Mouse (Mus musculus): ENCODE data around the gene Cabp1. TPM values are rescaled to one million over a fixed set of nuclear protein-coding genes. Genes with fewer than 3 reads are reported as not detected.

Gene Cabp1
- total and polyA plus RNA-seq, 3 experiments = 0.35 to 1.7 TPM; not detected in 1

GRCm38 (mm10) chr5:115126578-115127312 lies 67.4 kb downstream of the Cabp1 start:
- no peak for DNase-seq (ENCODE audit: low read depth, low spot score)
- Histone ChIP-seq H3K4me1 (ENCODE audit: control insufficient read depth in 1 of 2, insufficient read depth in 2 of 2, low read length in 2 of 2) (no peaks in the 10 kb centered on the region; a peak in 1 of 4 replicates), H3K4me3 (ENCODE audit: control insufficient read depth in 1 of 2, insufficient read depth in 1 of 2, low read depth in 2 of 2, low read length in 2 of 2) (no peak overlapping the region), H3K9me3 (replicated peaks; ENCODE audit: insufficient read depth, low read length) (no peaks in the 10 kb centered on the region), H3K79me2 (ENCODE audit: control insufficient read depth, insufficient read depth, low read length, poor library complexity) (no peaks in the 10 kb centered on the region), H3K9ac (ENCODE audit: control insufficient read depth, low read depth, low read length, poor library complexity, severe bottlenecking) (no peak overlapping the region), H3K36me3 (ENCODE audit: control insufficient read depth in 1 of 2, insufficient read depth in 2 of 2, low read length in 2 of 2) (peaks cover 0 to 2% of the 10 kb centered on the region in 2 experiments; a peak in 1 of 4 replicates), H3K27ac (ENCODE audit: control insufficient read depth, low read depth, low read length) (no peak overlapping the region), H3K27me3 (ENCODE audit: control insufficient read depth in 1 of 2, insufficient read depth in 2 of 2, low read length in 2 of 2) (no peaks in the 10 kb centered on the region)
- TF ChIP-seq MYB (IDR thresholded peaks at IDR 0.05; ENCODE audit: low read depth, low read length) (no peak), ZKSCAN1 (IDR thresholded peaks at IDR 0.05; ENCODE audit: low read depth, low read length) (no peak), USF1 (IDR thresholded peaks at IDR 0.05; ENCODE audit: low read depth, low read length) (peak; percentile 63), POLR2AphosphoS2 (IDR thresholded peaks at IDR 0.05; ENCODE audit: low read length) (no peak), MAZ (IDR thresholded peaks at IDR 0.05; ENCODE audit: low read depth, low read length) (no peak)

- H3K36me3 ChIP-seq (ENCODE audit: control insufficient read depth in 1 of 2, insufficient read depth in 2 of 2, low read length in 2 of 2) = peaks cover 0 to 2% of the 10 kb centered on the region in 2 experiments; a peak in 1 of 4 replicates
- DNase-seq (ENCODE audit: low read depth, low spot score) = peak; percentile 70
- H3K4me3 ChIP-seq (ENCODE audit: control insufficient read depth in 1 of 2, insufficient read depth in 1 of 2, low read depth in 2 of 2, low read length in 2 of 2) = no peak overlapping the region
- H3K9me3 ChIP-seq (replicated peaks; ENCODE audit: insufficient read depth, low read length) = no peaks in the 10 kb centered on the region
- no peak overlapping the region for H3K27ac ChIP-seq (ENCODE audit: control insufficient read depth, low read depth, low read length)
- H3K27me3 ChIP-seq (ENCODE audit: control insufficient read depth in 1 of 2, insufficient read depth in 2 of 2, low read length in 2 of 2) = no peaks in the 10 kb centered on the region
- no peak overlapping the region for H3K9ac ChIP-seq (ENCODE audit: control insufficient read depth, low read depth, low read length, poor library complexity, severe bottlenecking)
- no peaks in the 10 kb centered on the region for H3K79me2 ChIP-seq (ENCODE audit: control insufficient read depth, insufficient read depth, low read length, poor library complexity)
- no peaks in the 10 kb centered on the region for H3K4me1 ChIP-seq (ENCODE audit: control insufficient read depth in 1 of 2, insufficient read depth in 2 of 2, low read length in 2 of 2)
- TF ChIP-seq ELF1 (IDR thresholded peaks at IDR 0.05; ENCODE audit: low read depth, low read length) (no peak), RCOR1 (IDR thresholded peaks at IDR 0.05; ENCODE audit: low read depth, low read length) (no peak), BHLHE40 (IDR thresholded peaks at IDR 0.05; ENCODE audit: borderline replicate concordance, low read depth, low read length) (no peak), ZC3H11A (IDR thresholded peaks at IDR 0.05; ENCODE audit: low read depth, low read length) (peak; percentile 46), SIN3A (IDR thresholded peaks at IDR 0.05; ENCODE audit: low read length) (0 out of 2 replicates have a peak, but pooled peaks have one; percentile 13), RAD21 (IDR thresholded peaks at IDR 0.05; ENCODE audit: low read depth, low read length) (peak; percentile 82), SMC3 (IDR thresholded peaks at IDR 0.05; ENCODE audit: low read depth, low read length) (peak; percentile 76), CTCF (IDR thresholded peaks at IDR 0.05 in 2 of 3, conservative IDR thresholded peaks at IDR 0.05 in 1 of 3; ENCODE audit: control insufficient read depth in 1 of 3, insufficient read depth in 1 of 3, low read depth in 2 of 3, low read length in 3 of 3, poor library complexity in 1 of 3, severe bottlenecking in 1 of 3) (peak; percentile 60 to 81 (median 81)), MYC (IDR thresholded peaks at IDR 0.05; ENCODE audit: low read depth, low read length) (no peak), CHD2 (IDR thresholded peaks at IDR 0.05; ENCODE audit: low read length) (no peak), MAX (IDR thresholded peaks at IDR 0.05; ENCODE audit: low read length) (no peak)
These were observed 68.8 kb downstream of the Cabp1 start for GRCm38 (mm10) chr5:115125211-115125871.

Measured in MEL (cell line).